Mouse (Mus musculus): Measurements from ENCODE around the gene Etv6.
A peak's percentile ranks its signal among the peaks of the same experiment; 100 is the strongest.

Gene Etv6

GRCm38 (mm10) chr6:134045092-134045868, 9.8 kb downstream of the Etv6 start:
- no peak for DNase-seq (ENCODE audit: low spot score in 2 of 2)

GRCm38 (mm10) chr6:134046136-134046535, 10.6 kb downstream of the Etv6 start:
- DNase-seq (ENCODE audit: low spot score in 2 of 2): no peak

- DNase-seq (ENCODE audit: low spot score in 2 of 2): no peak
Measured at GRCm38 (mm10) chr6:134047249-134047648, 11.7 kb downstream of the Etv6 start.

GRCm38 (mm10) chr6:134047974-134048373, 12.5 kb downstream of the Etv6 start:
- DNase-seq (ENCODE audit: low spot score in 2 of 2): no peak

- DNase-seq (ENCODE audit: low spot score in 2 of 2): no peak
Measured at GRCm38 (mm10) chr6:134048965-134049364, 13.5 kb downstream of the Etv6 start.

- DNase-seq (ENCODE audit: low spot score in 2 of 2): no peak
Measured at GRCm38 (mm10) chr6:134050466-134050865, 15.0 kb downstream of the Etv6 start.

- peak in 1 of 2 experiments; percentile 28 for DNase-seq (ENCODE audit: low spot score in 2 of 2)
Measured at GRCm38 (mm10) chr6:134051950-134052349, 16.4 kb downstream of the Etv6 start.

- no peak for DNase-seq (ENCODE audit: low spot score in 2 of 2)
Measured at GRCm38 (mm10) chr6:134053146-134053545, 17.6 kb downstream of the Etv6 start.

GRCm38 (mm10) chr6:134053566-134053965, 18.1 kb downstream of the Etv6 start:
- no peak for DNase-seq (ENCODE audit: low spot score in 2 of 2)

GRCm38 (mm10) chr6:134055588-134055987, 20.1 kb downstream of the Etv6 start:
- DNase-seq (ENCODE audit: low spot score in 2 of 2): no peak

- no peak for DNase-seq (ENCODE audit: low spot score in 2 of 2)
Measured at GRCm38 (mm10) chr6:134058451-134058850, 23.0 kb downstream of the Etv6 start.

GRCm38 (mm10) chr6:134058886-134059551, 23.5 kb downstream of the Etv6 start:
- DNase-seq (ENCODE audit: low spot score in 2 of 2): no peak

GRCm38 (mm10) chr6:134059552-134059891, 24.0 kb downstream of the Etv6 start:
- DNase-seq (ENCODE audit: low spot score in 2 of 2): no peak

GRCm38 (mm10) chr6:134060036-134060435, 24.5 kb downstream of the Etv6 start:
- DNase-seq (ENCODE audit: low spot score in 2 of 2): no peak

GRCm38 (mm10) chr6:134060811-134061210, 25.3 kb downstream of the Etv6 start:
- no peak for DNase-seq (ENCODE audit: low spot score in 2 of 2)

GRCm38 (mm10) chr6:134065018-134065725, 29.7 kb downstream of the Etv6 start:
- DNase-seq (ENCODE audit: low spot score in 2 of 2): peak; percentile 23 to 52

GRCm38 (mm10) chr6:134066112-134066511, 30.6 kb downstream of the Etv6 start:
- no peak for DNase-seq (ENCODE audit: low spot score in 2 of 2)

GRCm38 (mm10) chr6:134066996-134067395, 31.5 kb downstream of the Etv6 start:
- no peak for DNase-seq (ENCODE audit: low spot score in 2 of 2)

- no peak for DNase-seq (ENCODE audit: low spot score in 2 of 2)
Measured at GRCm38 (mm10) chr6:134067536-134067935, 32.0 kb downstream of the Etv6 start.

- peak in 1 of 2 experiments; percentile 11 for DNase-seq (ENCODE audit: low spot score in 2 of 2)
Measured at GRCm38 (mm10) chr6:134072439-134072838, 36.9 kb downstream of the Etv6 start.

- no peak for DNase-seq (ENCODE audit: low spot score in 2 of 2)
Measured at GRCm38 (mm10) chr6:134072906-134073305, 37.4 kb downstream of the Etv6 start.

GRCm38 (mm10) chr6:134074353-134074752, 38.9 kb downstream of the Etv6 start:
- DNase-seq (ENCODE audit: low spot score in 2 of 2): no peak

- DNase-seq (ENCODE audit: low spot score in 2 of 2): no peak
Measured at GRCm38 (mm10) chr6:134075031-134075430, 39.5 kb downstream of the Etv6 start.

Measured in spleen, postnatal 36 days (tissue).